ENCODE assay signal across 8 mouse cellular contexts in genomic region chr11:77100137-77100937, GRCm38 (mm10). TPM values are rescaled to one million over a fixed set of nuclear protein-coding genes. Genes with fewer than 3 reads are reported as not detected.
DNase-seq lines count a peak whose midpoint lies in the region; ATAC-seq lines count a peak whose summit lies in the region.
"Had no signal": no experiment of that assay in that cellular context is flagged by ENCODE, and none has a peak within 500 bp of the region (broad histone marks: within the 10 kb centered on the region; RNA-seq: fewer than 3 reads in every experiment).

No protein-coding gene starts in this region.

- H3K4me3 ChIP-seq in forebrain, embryonic 16.5 days (replicated peaks; ENCODE audit: low read length) = no peak overlapping the region
- H3K4me3 ChIP-seq in midbrain, embryonic 14.5 days (replicated peaks; ENCODE audit: low read depth, low read length) = no peak overlapping the region

- DNase-seq in Muller cell, postnatal 12 days (ENCODE audit: inconsistent ontology term) = peak; percentile 55
- DNase-seq in hindlimb bud, embryonic 11.5 days (ENCODE audit: extremely low spot score, low read depth, low spot score) = peak; percentile 64
- DNase-seq in left cerebral cortex, adult 8-10 months (ENCODE audit: low spot score in 2 of 2) = peak; percentile 25 to 74
- DNase-seq in midbrain, embryonic 14.5 days = peak; percentile 89
- peak; percentile 52 for DNase-seq in spleen, adult 12 weeks (ENCODE audit: low spot score)

- peaks cover 3% of the 10 kb centered on the region; the same call in 1 of the 2 replicates for H3K4me1 ChIP-seq in forebrain, embryonic 16.5 days (replicated peaks; ENCODE audit: control insufficient read depth, insufficient read depth, low read length)
- H3K4me1 ChIP-seq in midbrain, embryonic 14.5 days (ENCODE audit: control insufficient read depth, insufficient read depth, low read length) = no peaks in the 10 kb centered on the region; the same call in 1 of the 2 replicates

- H3K9ac ChIP-seq in forebrain, embryonic 16.5 days (replicated peaks; ENCODE audit: low read depth, low read length) = no peak overlapping the region; the same call in 1 of the 2 replicates
- no peak overlapping the region for H3K9ac ChIP-seq in midbrain, embryonic 14.5 days (replicated peaks; ENCODE audit: low read length)

- 13% methylated on average over 10 of the region's 10 CpGs for WGBS in forebrain, embryonic 16.5 days
- 14% methylated on average over 10 of the region's 10 CpGs for WGBS in midbrain, embryonic 14.5 days

- ATAC-seq in cerebellum, adult (ENCODE audit: insufficient number of reproducible peaks, low FRiP score, low TSS enrichment) = 0 out of 2 replicates have a peak, but pooled peaks have one; percentile 20
- ATAC-seq in forebrain, embryonic 16.5 days = peak; percentile 43; the same call in 1 of the 2 replicates
- ATAC-seq in midbrain, embryonic 14.5 days (ENCODE audit: low FRiP score, low TSS enrichment) = no peak

- H3K4me2 ChIP-seq in forebrain, embryonic 16.5 days (ENCODE audit: low read length) = peak overlapping the region; percentile 36; the same call in 1 of the 2 replicates
- H3K4me2 ChIP-seq in midbrain, embryonic 14.5 days (ENCODE audit: low read length) = no peak overlapping the region

- no peaks in the 10 kb centered on the region for H3K36me3 ChIP-seq in forebrain, embryonic 16.5 days (ENCODE audit: control insufficient read depth, insufficient read depth)
- no peaks in the 10 kb centered on the region for H3K36me3 ChIP-seq in midbrain, embryonic 14.5 days (ENCODE audit: control insufficient read depth, insufficient read depth, low read length)

- peaks cover 2% of the 10 kb centered on the region; the same call in 1 of the 2 replicates for H3K27me3 ChIP-seq in forebrain, embryonic 16.5 days (replicated peaks; ENCODE audit: control insufficient read depth, insufficient read depth, low read length)
- no peaks in the 10 kb centered on the region for H3K27me3 ChIP-seq in midbrain, embryonic 14.5 days (ENCODE audit: control insufficient read depth, insufficient read depth, low read length)

- no peak overlapping the region for H3K27ac ChIP-seq in forebrain, embryonic 16.5 days (ENCODE audit: low read length)
- no peak overlapping the region for H3K27ac ChIP-seq in midbrain, embryonic 14.5 days (replicated peaks; ENCODE audit: low read depth, low read length)
- H3K27ac ChIP-seq: macrophage had no signal

- H3K9me3 ChIP-seq in forebrain, embryonic 16.5 days (ENCODE audit: control insufficient read depth, low read length) = no peaks in the 10 kb centered on the region
- no peaks in the 10 kb centered on the region for H3K9me3 ChIP-seq in midbrain, embryonic 14.5 days (ENCODE audit: control insufficient read depth, low read length)

RNA-seq across cellular contexts. Expression of gene Nsrp1, which starts 22.1 kb away (rescaled TPM):
- polyA plus RNA-seq in forebrain, embryonic 16.5 days (2015; fragmentation: Nextera tagmentation; extraction: Ambion mirVana) = 50.2 and 50.9 TPM in 2 replicates
- 10 to 100 TPM; 20.7 to 22.8 (median 21.6) TPM for total RNA-seq in left cerebral cortex, adult 8-10 months (2022)
- polyA plus RNA-seq in midbrain, embryonic 14.5 days (2014; fragmentation: Nextera tagmentation; extraction: Ambion mirVana) = 50.5 and 54.7 TPM in 2 replicates
